Mouse (Mus musculus) midbrain, embryonic 12.5 days (tissue): ENCODE measurements around the gene Btg1. TPM values are rescaled to one million over a fixed set of nuclear protein-coding genes. Genes with fewer than 3 reads are reported as not detected.

ENCODE experiments used
- ATAC-seq: fragments of 200-750 bp; cut with Nextera tagmentation; 2 replicates; pipeline ENCODE4 v1.8.0; 2017; ENCODE audit warnings: low read depth, moderate TSS enrichment, moderate library complexity; ENCODE audit not compliant: low FRiP score
- H3K27ac ChIP-seq: fragments of 300-500 bp; sonication (generic); replicated peaks from 2 replicates; pipeline ENCODE4 v1.5.1; 2016; ENCODE audit warnings: mild to moderate bottlenecking
- H3K27me3 ChIP-seq: fragments of 300-500 bp; sonication (generic); 2 replicates; pipeline ENCODE4 v1.6.1; 2016; ENCODE audit warnings: mild to moderate bottlenecking
- H3K36me3 ChIP-seq: fragments of 300-500 bp; sonication (generic); 2 replicates; pipeline ENCODE4 v1.6.1; 2016
- H3K4me1 ChIP-seq: fragments of 300-500 bp; sonication (generic); 2 replicates; pipeline ENCODE4 v1.6.1; 2016
- H3K4me2 ChIP-seq: fragments of 300-500 bp; sonication (generic); replicated peaks from 2 replicates; pipeline ENCODE4 v1.6.1; 2016; ENCODE audit warnings: mild to moderate bottlenecking, moderate library complexity
- H3K4me3 ChIP-seq: fragments of 300-500 bp; sonication (generic); 2 replicates; pipeline ENCODE4 v1.5.1; 2016; ENCODE audit warnings: mild to moderate bottlenecking
- H3K9ac ChIP-seq: fragments of 300-500 bp; sonication (generic); replicated peaks from 2 replicates; pipeline ENCODE4 v1.6.1; 2016; ENCODE audit warnings: mild to moderate bottlenecking, moderate library complexity
- H3K9me3 ChIP-seq: fragments of 300-500 bp; sonication (generic); 2 replicates; pipeline ENCODE4 v1.6.1; 2016; ENCODE audit warnings: mild to moderate bottlenecking
- WGBS: fragments of 180-500 bp; shearing (Covaris S2); methylation state at CpG from one replicate; pipeline ENCODE4 v1.1.7; 2016; 5-methylcytosine and 5-hydroxymethylcytosine counted together
- polyA plus RNA-seq: library from polyadenylated mRNA; unstranded; fragments of >200 nt; fragmentation: Nextera tagmentation; extraction: Ambion mirVana; gene quantifications from 2 replicates; pipeline ENCODE4 v1.2.1, GENCODE M21; 2016

Gene Btg1
- 55.8 and 63.5 TPM in 2 replicates for polyA plus RNA-seq

GRCm38 (mm10) chr10:96616709-96617116 is at the start of gene Btg1:
Btg1 (plus strand) TSS chr10:96617006.
- H3K4me2 ChIP-seq, result peak within 1 kb of the TSS; percentile 54
- H3K9ac ChIP-seq, result peak within 1 kb of the TSS; percentile 100
- peaks cover 10% of the 10 kb centered on the region for H3K36me3 ChIP-seq
- WGBS, result under 1% methylated on average over 35 of the region's 37 CpGs
- peak within 1 kb of the TSS; percentile 95 for H3K27ac ChIP-seq
- H3K9me3 ChIP-seq, result no peaks in the 10 kb centered on the region
- no peaks in the 10 kb centered on the region for H3K27me3 ChIP-seq
- peaks cover 23% of the 10 kb centered on the region for H3K4me1 ChIP-seq
- H3K4me3 ChIP-seq, result peak within 1 kb of the TSS; percentile 90
- ATAC-seq, result peak; percentile 97

GRCm38 (mm10) chr10:96569469-96569868 is 47.3 kb upstream of the Btg1 start:
- WGBS, result 87% methylated on average over 8 of the region's 8 CpGs
- Histone ChIP-seq H3K4me2 (no peak overlapping the region), H3K9ac (no peak overlapping the region), H3K27ac (no peak overlapping the region), H3K9me3 (peaks cover 5% of the 10 kb centered on the region; the same call in 1 of the 2 replicates), H3K4me3 (no peak overlapping the region), H3K4me1 (peaks cover 8% of the 10 kb centered on the region; the same call in 1 of the 2 replicates), H3K36me3 (no peaks in the 10 kb centered on the region), H3K27me3 (no peaks in the 10 kb centered on the region)
- no peak for ATAC-seq

GRCm38 (mm10) chr10:96571176-96571575 is 45.6 kb upstream of the Btg1 start:
- no peak overlapping the region for H3K27ac ChIP-seq
- no peaks in the 10 kb centered on the region for H3K36me3 ChIP-seq
- H3K9ac ChIP-seq, result no peak overlapping the region
- peaks cover 8% of the 10 kb centered on the region; the same call in 1 of the 2 replicates for H3K4me1 ChIP-seq
- WGBS, result 58% methylated on average over 4 of the region's 4 CpGs
- ATAC-seq, result no peak
- no peaks in the 10 kb centered on the region for H3K27me3 ChIP-seq
- H3K4me2 ChIP-seq, result no peak overlapping the region
- peaks cover 5% of the 10 kb centered on the region; the same call in 1 of the 2 replicates for H3K9me3 ChIP-seq
- H3K4me3 ChIP-seq, result no peak overlapping the region

DNA sequence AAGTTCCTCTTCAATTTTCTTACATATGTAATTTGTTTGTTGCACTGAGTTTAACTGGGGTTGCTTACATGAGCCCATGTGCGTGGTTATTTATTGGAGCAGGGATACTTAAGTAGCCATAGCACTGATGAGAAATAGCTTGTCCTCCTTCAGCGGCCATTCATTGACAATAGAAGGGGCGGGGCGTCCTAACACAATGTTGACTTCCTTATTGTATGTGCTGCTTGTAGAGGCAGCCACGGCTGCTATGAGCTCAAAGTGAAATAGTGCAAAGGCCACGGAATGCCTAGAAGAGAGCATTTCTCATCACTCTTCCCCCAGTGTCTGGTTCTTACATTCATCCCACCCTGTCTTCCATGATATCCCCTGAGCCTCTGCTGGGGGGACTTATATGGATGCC is 42.0 kb upstream of the Btg1 start:
- H3K9ac ChIP-seq, result no peak overlapping the region
- no peaks in the 10 kb centered on the region for H3K36me3 ChIP-seq
- H3K9me3 ChIP-seq, result no peaks in the 10 kb centered on the region
- 83% methylated on average over 6 of the region's 6 CpGs for WGBS
- peaks cover 8% of the 10 kb centered on the region; the same call in 1 of the 2 replicates for H3K4me1 ChIP-seq
- H3K4me3 ChIP-seq, result no peak overlapping the region
- ATAC-seq, result no peak
- H3K27me3 ChIP-seq, result no peaks in the 10 kb centered on the region
- H3K27ac ChIP-seq, result no peak overlapping the region
- no peak overlapping the region for H3K4me2 ChIP-seq

- Histone ChIP-seq H3K9me3 (no peaks in the 10 kb centered on the region), H3K4me3 (no peak overlapping the region), H3K27me3 (no peaks in the 10 kb centered on the region), H3K9ac (no peak overlapping the region), H3K36me3 (no peaks in the 10 kb centered on the region), H3K4me1 (peaks cover 8% of the 10 kb centered on the region; the same call in 1 of the 2 replicates), H3K4me2 (no peak overlapping the region), H3K27ac (no peak overlapping the region)
- ATAC-seq, result no peak
- WGBS, result 89% methylated on average over 5 of the region's 5 CpGs
Observed at GRCm38 (mm10) chr10:96575338-96575737, 41.5 kb upstream of the Btg1 start.

DNA sequence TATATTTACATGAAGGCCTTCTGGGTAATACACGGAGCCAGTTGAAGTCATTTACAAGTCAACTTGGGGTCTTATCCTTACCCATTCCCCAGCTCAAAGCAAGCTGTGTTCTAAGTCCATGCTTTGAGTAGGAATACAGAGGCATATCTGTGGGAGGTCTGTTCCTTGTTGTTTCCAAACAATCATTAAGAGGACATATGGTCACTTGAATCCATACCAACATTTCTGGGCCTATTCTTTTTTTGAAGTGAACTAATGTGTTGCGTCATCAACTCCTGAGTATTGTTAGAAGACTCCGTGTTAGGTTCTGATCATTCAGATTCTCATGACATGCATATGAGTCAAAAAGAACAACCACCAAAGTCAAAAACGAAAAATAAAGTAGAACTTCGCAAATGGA is 37.9 kb upstream of the Btg1 start:
- Histone ChIP-seq H3K4me1 (peaks cover 9% of the 10 kb centered on the region; the same call in 1 of the 2 replicates), H3K9me3 (no peaks in the 10 kb centered on the region), H3K27ac (no peak overlapping the region), H3K9ac (no peak overlapping the region), H3K36me3 (no peaks in the 10 kb centered on the region), H3K27me3 (no peaks in the 10 kb centered on the region), H3K4me3 (no peak overlapping the region), H3K4me2 (no peak overlapping the region)
- no peak for ATAC-seq
- 89% methylated on average over 5 of the region's 5 CpGs for WGBS

DNA sequence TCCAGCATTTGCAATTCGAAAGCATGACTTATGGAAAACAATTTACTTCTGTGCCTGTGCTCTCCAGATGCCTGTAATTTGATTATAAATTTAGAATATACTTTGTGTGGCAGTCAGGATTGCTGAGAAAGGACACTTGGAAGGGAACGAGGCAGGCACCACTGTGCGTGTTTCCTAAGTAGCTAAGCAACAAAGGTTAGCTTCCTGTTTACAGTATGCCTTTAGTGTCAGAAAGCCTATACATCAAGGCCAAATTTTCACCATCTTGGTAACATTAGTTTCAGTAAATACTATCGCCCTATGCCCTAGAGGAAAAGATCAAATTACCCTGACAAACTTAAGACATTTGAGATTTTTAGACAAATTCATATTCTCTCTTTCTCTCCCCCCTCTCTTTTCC is 37.4 kb upstream of the Btg1 start:
- no peaks in the 10 kb centered on the region for H3K36me3 ChIP-seq
- H3K4me2 ChIP-seq, result no peak overlapping the region
- peaks cover 9% of the 10 kb centered on the region; the same call in 1 of the 2 replicates for H3K4me1 ChIP-seq
- H3K4me3 ChIP-seq, result no peak overlapping the region
- H3K27me3 ChIP-seq, result no peaks in the 10 kb centered on the region
- H3K9me3 ChIP-seq, result no peaks in the 10 kb centered on the region
- H3K27ac ChIP-seq, result no peak overlapping the region
- ATAC-seq, result no peak
- 74% methylated on average over 4 of the region's 4 CpGs for WGBS
- H3K9ac ChIP-seq, result no peak overlapping the region

DNA sequence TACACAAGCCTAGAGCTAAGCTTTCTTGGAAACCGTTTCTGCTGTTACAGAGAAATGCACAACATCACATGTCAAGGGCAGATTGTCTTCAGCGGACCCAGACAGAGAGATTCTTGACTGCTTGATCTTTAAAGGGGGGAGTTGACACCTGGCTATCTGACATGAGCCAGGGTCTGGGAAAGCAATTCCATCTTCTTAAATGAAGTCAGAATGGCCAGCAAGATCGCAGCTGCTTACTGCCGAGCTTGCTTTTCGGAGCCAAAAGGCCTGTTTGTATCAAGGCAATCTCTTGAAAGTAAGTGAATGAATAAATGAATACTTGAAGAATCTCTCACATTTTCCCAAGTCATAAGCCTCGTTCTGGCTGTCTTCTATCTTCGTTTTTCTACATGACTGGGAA is 36.6 kb upstream of the Btg1 start:
- H3K9ac ChIP-seq, result no peak overlapping the region
- 75% methylated on average over 7 of the region's 7 CpGs for WGBS

DNA sequence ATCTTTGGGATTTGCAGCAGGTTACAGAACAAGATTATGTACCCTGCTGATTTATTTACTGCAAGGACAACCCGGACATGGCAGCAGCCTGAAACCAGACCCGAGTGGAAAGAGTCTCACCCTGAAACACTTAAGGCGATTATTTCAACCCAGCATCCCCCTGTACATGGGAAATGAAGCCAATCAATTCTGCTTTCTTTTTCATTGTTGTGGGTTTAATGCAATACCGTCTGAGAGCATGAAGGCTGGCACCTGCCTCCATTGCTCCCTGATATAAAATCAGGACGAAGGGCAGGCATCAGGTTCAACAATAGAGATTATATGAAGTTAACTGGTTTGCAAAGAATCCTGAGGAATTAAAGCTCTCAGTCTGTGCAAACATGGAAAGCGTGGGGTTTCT is 35.6 kb upstream of the Btg1 start:
- Histone ChIP-seq H3K4me2 (no peak overlapping the region), H3K9me3 (no peaks in the 10 kb centered on the region), H3K4me3 (no peak overlapping the region), H3K4me1 (peaks cover 9% of the 10 kb centered on the region; the same call in 1 of the 2 replicates), H3K9ac (no peak overlapping the region), H3K27me3 (no peaks in the 10 kb centered on the region), H3K27ac (0 out of 2 replicates have a peak overlapping the region, but pooled peaks have one; percentile 0), H3K36me3 (no peaks in the 10 kb centered on the region)
- peak; percentile 49 for ATAC-seq
- WGBS, result 25% methylated on average over 6 of the region's 6 CpGs

More for the DNA sequence above, 36.6 kb upstream of the Btg1 start:
- Histone ChIP-seq H3K4me3 (no peak overlapping the region), H3K27me3 (no peaks in the 10 kb centered on the region), H3K9me3 (no peaks in the 10 kb centered on the region), H3K36me3 (no peaks in the 10 kb centered on the region), H3K27ac (no peak overlapping the region), H3K4me1 (peaks cover 9% of the 10 kb centered on the region; the same call in 1 of the 2 replicates), H3K4me2 (no peak overlapping the region)
- no peak for ATAC-seq

DNA sequence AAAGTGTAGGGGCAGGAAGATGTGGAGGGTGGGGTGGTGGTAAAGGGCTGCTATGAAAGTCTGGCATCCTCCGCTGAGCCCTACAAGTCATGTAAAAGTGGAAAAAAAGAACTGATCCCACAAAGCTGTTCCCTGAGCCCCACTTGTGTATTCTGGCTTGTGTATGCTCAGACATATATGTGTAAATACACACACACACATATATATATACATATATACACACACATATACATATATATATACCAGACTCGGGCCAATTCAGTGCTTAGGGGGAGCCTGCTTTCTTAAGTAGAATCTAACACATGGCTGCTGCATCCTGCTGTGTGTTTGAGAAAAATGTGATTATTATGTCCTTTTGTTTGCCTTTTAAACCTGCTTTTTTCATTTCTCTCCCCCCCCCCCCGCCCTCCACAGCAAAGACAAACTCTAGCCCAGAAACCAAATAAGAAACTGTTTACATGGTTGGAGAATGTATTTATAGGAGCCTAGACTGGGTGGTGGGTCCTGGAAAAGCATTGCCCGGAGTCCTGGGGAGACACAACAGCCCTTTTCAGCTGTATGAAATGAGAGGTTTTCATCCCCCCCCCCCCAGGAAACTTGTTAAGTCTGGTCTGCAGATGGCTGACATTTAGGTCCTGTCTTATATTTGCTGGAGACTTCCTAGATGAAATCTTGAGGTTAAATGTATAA is 30.5 kb upstream of the Btg1 start:
- Histone ChIP-seq H3K4me3 (no peak overlapping the region), H3K27me3 (no peaks in the 10 kb centered on the region), H3K4me1 (peaks cover 4% of the 10 kb centered on the region; the same call in 1 of the 2 replicates), H3K9ac (no peak overlapping the region), H3K36me3 (no peaks in the 10 kb centered on the region), H3K27ac (no peak overlapping the region), H3K4me2 (no peak overlapping the region), H3K9me3 (no peaks in the 10 kb centered on the region)
- no peak for ATAC-seq
- 62% methylated on average over 4 of the region's 4 CpGs for WGBS

DNA sequence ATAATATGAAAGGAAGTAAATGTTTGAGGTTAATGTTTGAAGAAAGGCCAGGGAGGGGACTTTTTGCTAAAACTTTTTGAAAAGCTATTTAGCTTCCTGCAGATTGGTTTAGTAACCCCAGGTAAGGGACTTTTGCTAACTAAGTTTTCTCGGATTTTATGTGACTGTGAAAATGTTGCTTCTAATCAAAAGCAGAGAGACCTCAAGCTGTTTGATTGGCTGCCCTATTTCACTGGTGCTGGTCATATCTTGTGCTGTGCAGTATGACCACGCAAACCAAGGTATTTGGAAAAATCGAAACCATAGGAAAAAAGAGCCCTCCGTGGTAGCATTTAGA is 30.0 kb upstream of the Btg1 start:
- H3K36me3 ChIP-seq, result no peaks in the 10 kb centered on the region
- H3K4me2 ChIP-seq, result no peak overlapping the region
- no peaks in the 10 kb centered on the region for H3K4me1 ChIP-seq
- H3K27me3 ChIP-seq, result no peaks in the 10 kb centered on the region
- no peak overlapping the region for H3K4me3 ChIP-seq
- no peak for ATAC-seq
- no peak overlapping the region for H3K9ac ChIP-seq
- WGBS, result 75% methylated on average over 4 of the region's 4 CpGs
- no peak overlapping the region for H3K27ac ChIP-seq
- H3K9me3 ChIP-seq, result no peaks in the 10 kb centered on the region

GRCm38 (mm10) chr10:96588233-96588632 is 28.6 kb upstream of the Btg1 start:
- Histone ChIP-seq H3K4me3 (no peak overlapping the region), H3K27me3 (no peaks in the 10 kb centered on the region), H3K9me3 (no peaks in the 10 kb centered on the region), H3K4me1 (no peaks in the 10 kb centered on the region), H3K36me3 (no peaks in the 10 kb centered on the region), H3K9ac (no peak overlapping the region), H3K4me2 (no peak overlapping the region), H3K27ac (no peak overlapping the region)
- 93% methylated on average over 6 of the region's 6 CpGs for WGBS
- ATAC-seq, result no peak
